Mouse (Mus musculus) MEL-GATA-1-ER (cell line): Measurements from ENCODE around the gene Nhsl1.

ENCODE experiments used
- DNase-seq: peaks from one replicate; pipeline ENCODE4 v3.0.0-alpha.2; 2012; ENCODE audit warnings: low read depth; ENCODE audit errors: extremely low read depth

Nhsl1 gene

GRCm38 (mm10) chr10:18482558-18483141 is 163.9 kb downstream of the Nhsl1 start:
- no peak for DNase-seq

- no peak for DNase-seq
Measured at GRCm38 (mm10) chr10:18483658-18484057, 164.9 kb downstream of the Nhsl1 start.

GRCm38 (mm10) chr10:18484731-18485130 is 165.9 kb downstream of the Nhsl1 start:
- no peak for DNase-seq

- DNase-seq, result no peak
Measured at GRCm38 (mm10) chr10:18488239-18488803, 169.5 kb downstream of the Nhsl1 start.

GRCm38 (mm10) chr10:18489936-18490335 is 171.2 kb downstream of the Nhsl1 start:
- no peak for DNase-seq

DNA sequence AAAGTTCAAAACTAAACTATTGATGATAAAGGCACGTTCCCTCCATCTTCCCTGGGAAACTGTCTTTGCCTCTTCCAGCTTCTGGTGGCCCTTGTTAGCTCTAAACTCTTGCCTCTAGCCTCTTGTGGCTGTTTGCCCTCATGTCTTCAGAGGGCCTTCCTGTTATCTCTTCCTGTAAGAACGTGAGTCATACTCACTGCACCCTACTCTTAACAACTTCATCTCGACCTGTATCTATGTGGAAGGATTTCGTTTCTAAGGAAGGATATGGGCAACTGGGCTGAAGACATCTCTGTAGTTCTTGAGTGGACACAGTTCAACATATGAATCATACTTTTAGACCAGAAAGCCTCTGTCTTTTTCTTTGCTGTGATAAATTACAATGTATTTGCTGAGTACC is 173.2 kb downstream of the Nhsl1 start:
- peak; percentile 1 for DNase-seq

DNA sequence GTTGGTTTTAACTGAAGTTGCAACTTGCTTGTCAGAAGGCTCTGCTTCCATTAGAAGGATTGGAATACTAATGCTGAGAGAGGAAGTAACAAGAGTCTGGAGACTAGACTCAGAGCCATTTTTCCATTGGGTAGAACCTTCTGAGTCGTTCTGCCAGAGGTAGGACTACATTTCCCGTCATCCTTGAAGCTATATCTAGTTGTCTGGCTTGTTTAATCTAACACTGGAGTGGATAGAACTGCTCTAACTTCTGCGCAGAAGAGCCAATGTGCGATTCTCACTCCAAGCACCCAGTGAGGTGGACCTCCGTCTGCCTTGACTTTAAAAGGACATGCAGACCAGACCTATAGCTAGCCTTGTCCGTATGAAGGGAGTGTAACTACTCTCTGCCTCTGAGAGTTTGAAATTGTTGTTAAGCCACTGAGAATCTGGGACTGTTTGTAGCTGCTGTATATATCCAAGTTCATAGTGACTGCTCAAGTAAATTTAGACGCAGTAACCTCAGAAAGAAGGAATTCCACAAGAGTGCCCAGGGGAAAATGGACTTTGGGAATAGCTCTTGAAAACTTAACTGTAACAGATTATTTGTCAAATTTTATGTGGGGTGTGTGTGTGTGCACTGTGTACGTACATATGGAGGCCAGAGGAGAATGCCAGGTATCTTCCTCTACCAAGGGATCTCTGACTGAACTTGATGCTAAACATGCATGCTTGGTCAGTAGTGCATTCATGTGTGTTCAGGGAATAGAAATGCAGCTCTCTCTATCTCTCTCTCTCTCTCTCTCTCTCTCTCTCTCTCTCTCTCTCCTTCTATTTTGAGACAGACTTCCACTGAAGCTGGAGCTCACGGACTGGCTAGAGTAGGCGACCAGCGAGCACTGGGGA is 174.5 kb downstream of the Nhsl1 start:
- DNase-seq, result no peak

DNA sequence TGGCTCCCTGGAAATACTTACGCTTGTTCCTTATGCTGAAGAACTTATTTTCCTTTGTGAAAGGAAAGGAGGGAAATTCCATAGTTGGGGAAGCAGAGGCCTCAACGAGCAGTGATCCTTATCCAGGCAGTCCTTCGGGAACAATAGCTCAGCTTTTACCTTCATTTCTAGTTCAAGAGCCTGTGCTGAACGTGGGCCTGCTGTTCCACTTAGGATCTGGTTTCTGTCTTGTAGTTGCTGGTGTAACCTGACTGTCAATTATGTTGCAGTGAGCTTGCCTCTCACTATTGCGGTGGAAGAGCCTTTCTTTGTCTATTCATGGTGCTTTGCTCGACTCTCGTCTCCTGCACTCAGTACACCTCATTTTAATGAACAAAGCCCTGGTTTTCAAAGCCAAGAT is 175.5 kb downstream of the Nhsl1 start:
- DNase-seq, result no peak

DNA sequence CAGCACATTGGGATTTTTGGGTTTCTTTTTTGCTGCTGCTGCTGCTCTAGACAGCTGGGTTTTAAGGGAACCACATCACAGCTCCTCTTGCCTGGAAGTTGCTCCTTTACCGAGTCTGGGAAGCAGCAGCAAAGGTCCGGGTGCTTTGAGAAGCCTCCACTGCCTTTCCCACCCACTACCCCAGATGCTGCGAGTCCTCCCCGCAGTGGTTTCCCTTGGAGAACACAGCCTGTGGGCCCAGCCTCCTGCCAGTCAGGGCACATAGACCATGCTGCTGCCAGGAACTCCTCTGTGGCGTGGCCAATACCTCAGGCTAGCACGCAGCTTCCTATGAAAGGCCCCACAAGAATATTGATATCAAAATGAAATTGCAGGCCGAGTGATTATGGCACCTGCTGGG is 178.3 kb downstream of the Nhsl1 start:
- DNase-seq, result no peak

- DNase-seq, result no peak
Measured at GRCm38 (mm10) chr10:18501997-18502396, 183.2 kb downstream of the Nhsl1 start.

- no peak for DNase-seq
Measured at GRCm38 (mm10) chr10:18505690-18506089, 186.9 kb downstream of the Nhsl1 start.

GRCm38 (mm10) chr10:18506501-18506946 is 187.7 kb downstream of the Nhsl1 start:
- no peak for DNase-seq

- no peak for DNase-seq
Measured at GRCm38 (mm10) chr10:18507869-18508473, 189.2 kb downstream of the Nhsl1 start.

DNA sequence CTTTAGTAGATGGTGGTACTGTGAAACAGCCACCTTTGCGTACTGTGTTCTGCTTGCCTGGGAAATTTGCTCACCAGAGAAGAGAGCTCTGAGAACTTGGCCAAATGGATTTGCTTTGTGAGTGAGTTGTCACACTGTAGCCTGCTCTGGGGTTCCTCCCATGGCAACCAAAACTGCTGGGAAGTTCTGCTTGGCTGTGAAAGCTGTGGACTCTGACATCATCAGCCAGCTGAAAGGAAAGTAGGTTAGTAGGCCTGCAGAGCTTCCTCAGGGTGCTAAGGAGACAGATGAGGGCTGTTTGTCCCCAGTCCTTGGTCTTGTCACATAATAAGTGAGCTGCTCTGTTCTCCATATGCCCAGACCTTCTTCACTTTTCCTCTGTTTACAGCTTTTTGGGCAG is 189.8 kb downstream of the Nhsl1 start:
- no peak for DNase-seq

- DNase-seq, result no peak
Measured at GRCm38 (mm10) chr10:18510663-18511062, 191.9 kb downstream of the Nhsl1 start.

DNA sequence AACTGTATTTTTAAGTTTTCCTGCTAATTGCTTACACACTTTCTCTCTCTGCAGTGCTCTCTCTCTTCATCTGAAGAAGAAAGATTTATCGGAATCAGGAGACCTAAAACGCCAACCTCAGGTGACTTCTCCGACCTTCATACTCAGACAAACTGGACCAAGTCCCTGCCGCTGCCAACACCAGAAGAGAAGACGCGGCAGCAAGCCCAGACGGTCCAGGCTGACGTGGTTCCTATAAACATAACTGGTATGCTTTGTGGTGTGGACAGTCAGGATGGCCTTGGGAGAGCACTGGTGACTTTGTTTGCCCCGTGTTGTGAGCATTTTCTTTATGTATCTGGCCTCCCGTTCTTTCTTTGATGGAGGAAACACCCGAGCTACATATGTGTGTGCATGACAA is 192.7 kb downstream of the Nhsl1 start:
- DNase-seq, result no peak

DNA sequence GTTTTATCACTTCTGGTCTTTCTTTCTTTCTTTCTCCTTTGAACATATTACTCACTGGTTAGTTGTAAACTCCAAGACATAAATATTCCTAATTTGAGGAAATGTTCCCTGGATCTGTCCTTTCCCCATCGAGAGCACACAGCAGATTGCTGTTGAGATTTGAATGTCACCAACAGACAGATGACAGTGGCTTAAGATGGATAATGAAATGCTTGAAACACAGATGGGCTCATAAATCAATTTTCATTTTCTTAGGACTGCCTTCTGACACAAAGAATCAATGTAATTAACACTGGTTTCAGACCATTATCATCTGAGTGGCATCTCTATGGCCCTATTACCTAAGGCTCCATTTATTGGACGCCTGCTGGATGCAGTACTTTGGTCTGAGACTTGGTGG is 203.8 kb downstream of the Nhsl1 start:
- no peak for DNase-seq

DNA sequence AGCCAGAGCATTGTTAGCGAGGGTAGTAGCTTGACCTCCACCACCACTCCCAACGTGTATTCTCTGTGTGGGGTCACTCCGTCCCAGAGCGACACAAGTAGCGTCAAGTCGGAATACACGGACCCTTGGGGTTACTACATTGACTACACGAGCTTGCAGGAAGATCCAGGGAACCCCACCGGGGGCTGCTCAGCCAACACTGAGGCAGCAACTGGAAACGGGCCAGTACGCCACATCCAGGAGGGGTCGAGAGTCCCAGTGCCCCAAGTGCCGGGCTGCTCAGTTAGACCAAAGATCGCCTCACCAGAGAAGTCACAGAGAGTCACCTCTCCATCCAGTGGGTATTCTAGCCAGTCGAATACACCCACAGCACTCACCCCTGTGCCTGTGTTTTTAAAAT is 206.5 kb downstream of the Nhsl1 start:
- no peak for DNase-seq

GRCm38 (mm10) chr10:18525726-18526125 is 206.9 kb downstream of the Nhsl1 start:
- no peak for DNase-seq

DNA sequence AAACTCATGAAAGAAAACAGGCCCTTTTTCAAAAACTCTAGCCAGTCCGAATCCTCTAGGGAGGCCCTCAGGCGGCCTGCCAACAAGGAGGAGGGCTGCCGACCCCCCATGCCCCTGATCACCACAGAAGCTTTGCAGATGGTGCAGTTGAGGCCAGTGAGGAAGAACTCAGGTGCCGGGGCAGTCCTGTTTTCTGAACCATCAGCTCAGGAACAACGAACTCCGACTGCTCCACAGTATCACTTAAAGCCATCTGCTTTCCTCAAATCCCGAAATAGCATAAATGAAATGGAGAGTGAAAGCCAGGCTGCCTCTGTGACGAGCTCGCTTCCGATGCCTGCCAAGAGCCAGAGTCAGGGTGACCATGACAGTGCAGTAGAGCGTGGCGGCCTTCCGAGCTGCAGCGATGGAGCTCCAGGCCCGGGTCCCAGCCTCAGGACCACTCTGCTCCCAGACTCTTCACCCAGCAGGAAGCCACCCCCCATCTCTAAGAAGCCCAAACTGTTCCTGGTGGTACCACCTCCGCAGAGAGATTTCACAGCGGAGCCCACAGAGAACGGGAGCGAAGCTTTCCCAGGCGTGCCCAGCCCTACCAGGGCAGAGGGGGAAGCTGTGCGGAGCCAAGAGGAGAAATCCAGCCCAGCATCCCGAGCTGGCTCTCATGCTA is 207.5 kb downstream of the Nhsl1 start:
- no peak for DNase-seq

DNA sequence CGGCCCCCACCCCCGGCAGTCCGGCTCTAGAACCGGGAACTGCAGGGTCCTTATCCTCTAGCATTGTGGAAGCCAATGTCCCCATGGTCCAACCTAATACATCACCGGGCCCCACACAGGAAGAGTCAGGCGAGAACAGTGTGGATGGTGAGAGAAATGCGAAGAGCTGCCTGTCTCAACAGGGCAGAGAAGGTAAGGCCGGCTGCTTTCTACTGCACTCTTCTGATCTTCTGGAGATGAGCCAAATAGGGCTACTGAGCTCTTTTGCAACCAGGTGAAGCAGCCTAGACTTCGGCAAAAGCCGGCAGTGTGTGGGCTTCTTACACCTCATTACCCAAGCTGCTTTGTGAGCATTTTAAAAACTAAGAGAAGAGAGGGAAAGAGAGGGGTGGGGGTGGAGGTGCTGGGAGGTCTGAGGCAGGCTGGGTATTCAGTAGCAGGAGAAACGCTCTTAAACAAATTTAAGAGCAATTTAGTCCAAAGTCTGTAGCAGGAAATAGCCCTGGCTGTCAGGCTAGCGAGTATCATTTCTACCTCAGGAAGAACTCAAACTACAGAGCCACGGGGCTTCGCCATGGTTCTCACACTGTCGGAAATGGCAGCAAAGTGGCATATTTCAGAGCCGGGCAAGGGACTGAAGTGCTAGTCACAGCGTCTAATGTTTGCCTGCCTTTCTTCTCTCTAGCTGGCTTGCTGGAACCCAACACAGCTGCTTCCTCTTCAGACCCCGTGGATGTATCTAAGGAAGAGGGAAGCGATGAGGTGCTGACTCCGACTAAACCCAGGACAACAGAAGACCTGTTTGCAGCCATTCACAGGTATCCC is 208.3 kb downstream of the Nhsl1 start:
- DNase-seq, result no peak
